Mouse (Mus musculus) CD4-positive helper T cell, adult 2 months (primary cell): ENCODE measurements around the gene Olfr1205.

Experiments used
- DNase-seq: peaks from one replicate; pipeline ENCODE4 v3.0.0-alpha.2; 2012; ENCODE audit warnings: low read depth, missing footprints, low spot score

Olfr1205 gene

GRCm38 (mm10) chr2:88829437-88829836, at the start of gene Olfr1205:
Olfr1205 (plus strand) TSS chr2:88829737.
- DNase-seq = no peak

GRCm38 (mm10) chr2:88792736-88793135, 36.8 kb upstream of the Olfr1205 start, which contains the start of gene Olfr1201:
Olfr1201 (plus strand) TSS chr2:88793036.
- DNase-seq = no peak

- DNase-seq = no peak
Measured at GRCm38 (mm10) chr2:88814196-88814595, 15.3 kb upstream of the Olfr1205 start, which contains the start of gene Olfr1202. Olfr1202 (plus strand) TSS chr2:88814496.

GRCm38 (mm10) chr2:88838477-88838876, 8.9 kb downstream of the Olfr1205 start:
- DNase-seq = no peak

GRCm38 (mm10) chr2:88848992-88849391, 19.5 kb downstream of the Olfr1205 start, which contains the start of gene Olfr1204:
Olfr1204 (plus strand) TSS chr2:88849292.
- no peak for DNase-seq

- DNase-seq = no peak
Measured at GRCm38 (mm10) chr2:88862931-88863330, 33.4 kb downstream of the Olfr1205 start, which contains the start of gene Olfr1206. Olfr1206 (plus strand) TSS chr2:88863231.
